Mouse (Mus musculus): ENCODE measurements at regions not wholly inside any gene's neighbourhood (a gene's known extent, or its start where the extent isn't known, plus 50 kb on each side); places are given as distances from the start of the nearest gene placed in this dataset.
"Not testable (repeated sequence)": the region's sequence is repeated elsewhere in the genome, so short reads cannot be mapped to it uniquely, and the experiment has no call there.

GRCm38 (mm10) chr1:177339207-177339787 lies 81.3 kb upstream of the Akt3 start:
- not testable (repeated sequence) for TF ChIP-seq POLR2A (IDR thresholded peaks at IDR 0.05; ENCODE audit: low read depth, low read length); CTCF (IDR thresholded peaks at IDR 0.05; ENCODE audit: extremely low read depth, insufficient read length, insufficient replicate concordance, low read depth, low read length)

Data from small intestine, adult 2 months (tissue).